Mouse (Mus musculus) cerebellum, adult 2 months (tissue): ENCODE results near the gene Gatad1.

Experiments used
- CTCF ChIP-seq: fragments of 200-500 bp; IDR thresholded peaks from 2 replicates; pipeline ENCODE4 v1.5.1; 2011; ENCODE audit warnings: low read depth, mild to moderate bottlenecking, control low read depth, low read length, moderate library complexity, borderline replicate concordance; ENCODE audit not compliant: insufficient read depth
- POLR2A ChIP-seq: fragments of 200-500 bp; IDR thresholded peaks from 2 replicates; pipeline ENCODE4 v1.6.1; 2011; ENCODE audit warnings: low read length, control low read depth, borderline replicate concordance; ENCODE audit not compliant: insufficient read depth

DNA sequence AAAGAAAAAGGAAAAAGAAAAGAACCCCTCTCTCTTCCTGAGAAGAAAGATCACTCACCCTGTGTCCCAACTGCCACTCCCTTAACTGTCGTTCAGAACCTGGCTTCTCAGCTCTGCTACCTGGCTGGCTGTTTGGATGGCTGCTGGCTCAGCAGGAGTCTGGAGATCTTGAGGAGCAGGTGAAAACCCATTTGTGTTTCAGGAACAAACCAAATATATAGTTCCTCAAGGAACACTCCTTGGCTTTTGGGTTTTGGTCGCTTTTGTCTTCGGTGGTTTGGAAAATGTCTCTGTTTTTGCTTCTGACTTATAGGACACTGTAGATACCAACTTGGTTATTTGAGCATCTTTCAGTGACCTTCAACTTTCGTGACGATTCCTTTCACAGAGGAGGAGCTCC is at the start of gene Gatad1:
- TF ChIP-seq CTCF, result no peak
- no peak for TF ChIP-seq POLR2A
